ENCODE assay signal across 9 mouse cellular contexts in the genomic region with DNA sequence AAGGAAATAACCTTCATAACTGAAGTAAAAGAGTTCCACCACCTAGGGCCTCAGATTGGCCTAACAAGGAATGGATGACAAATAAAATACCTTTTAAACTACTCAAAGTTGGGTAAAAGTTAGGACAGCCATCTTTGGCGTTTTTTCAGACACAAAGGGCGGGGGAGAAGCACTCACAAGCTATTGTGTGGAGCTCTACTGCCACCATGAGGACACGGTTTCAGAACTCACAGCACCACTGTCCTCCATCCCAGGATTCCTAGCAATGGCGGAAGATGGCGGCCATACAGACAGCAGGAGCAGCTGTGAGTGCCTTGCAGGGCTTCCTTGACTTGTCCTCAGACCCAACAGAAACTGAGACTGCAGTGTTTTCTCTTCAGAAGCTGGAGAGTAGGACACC.
DNase-seq lines count a peak whose midpoint lies in the region; ATAC-seq and TF ChIP-seq lines count a peak whose summit lies in the region.
"Had no signal": no experiment of that assay in that cellular context is flagged by ENCODE, and none has a peak within 500 bp of the region (broad histone marks: within the 10 kb centered on the region; RNA-seq: fewer than 3 reads in every experiment).

No protein-coding gene starts in this region.

- H3K27me3 ChIP-seq in CH12.LX (replicated peaks) = no peaks in the 10 kb centered on the region
- H3K27me3 ChIP-seq in hindbrain, embryonic 11.5 days (ENCODE audit: control insufficient read depth, insufficient read depth, low read length) = no peaks in the 10 kb centered on the region
- H3K27me3 ChIP-seq in liver, embryonic 13.5 days = no peaks in the 10 kb centered on the region
- H3K27me3 ChIP-seq in neural tube, embryonic 15.5 days (replicated peaks) = no peaks in the 10 kb centered on the region
- H3K27me3 ChIP-seq: limb, embryonic 12.5 days had no signal

- WGBS in hindbrain, embryonic 11.5 days = 66% methylated on average over 5 of the region's 5 CpGs
- WGBS in liver, embryonic 13.5 days (ENCODE audit: insufficient replicate concordance) = 49% methylated on average over 5 of the region's 5 CpGs
- WGBS in neural tube, embryonic 15.5 days = 52% methylated on average over 5 of the region's 5 CpGs

- TF ChIP-seq POLR2A in CH12.LX (IDR thresholded peaks at IDR 0.05; ENCODE audit: low read depth, low read length) = no peak
- TF ChIP-seq POLR2A in brain, embryonic 14.5 days (IDR thresholded peaks at IDR 0.05; ENCODE audit: borderline replicate concordance, extremely low read depth, insufficient read depth, insufficient read length, poor library complexity, severe bottlenecking) = no peak

- dilution Hi-C loops in CH12.LX (cut with MboI; ENCODE audit: extremely low pct_ligation_motif_present, extremely low pct_unique_long_range_greater_than_20kb, low sequenced_read_pairs) = no loop called here

- peak overlapping the region; percentile 63 for H3K27ac ChIP-seq in gastrocnemius, adult 2 months
- no peak overlapping the region for H3K27ac ChIP-seq in CH12.LX (ENCODE audit: insufficient read depth, low read depth)
- no peak overlapping the region for H3K27ac ChIP-seq in hindbrain, embryonic 11.5 days (ENCODE audit: low read depth, low read length)
- no peak overlapping the region for H3K27ac ChIP-seq in liver, embryonic 13.5 days
- H3K27ac ChIP-seq in neural tube, embryonic 15.5 days (replicated peaks) = no peak overlapping the region
- H3K27ac ChIP-seq: limb, embryonic 12.5 days had no signal

- no peaks in the 10 kb centered on the region for H3K79me2 ChIP-seq in CH12.LX (replicated peaks; ENCODE audit: control insufficient read depth, extremely low read depth, insufficient read depth, poor library complexity, severe bottlenecking)

- ATAC-seq in hindbrain, embryonic 11.5 days (ENCODE audit: low FRiP score) = no peak
- no peak for ATAC-seq in liver, embryonic 13.5 days (ENCODE audit: low read depth)
- no peak for ATAC-seq in neural tube, embryonic 15.5 days (ENCODE audit: low FRiP score)
- no peak for ATAC-seq in erythroid progenitor cell, adult 5-6 weeks (replicated peaks; ENCODE audit: low FRiP score, poor library complexity, severe bottlenecking)

- no peak for DNase-seq in gastrocnemius, adult 2 months
- DNase-seq in gastrocnemius, postnatal 10 days = no peak
- DNase-seq in CH12.LX (ENCODE audit: extremely low read depth) = no peak
- DNase-seq in brain, embryonic 14.5 days (ENCODE audit: low read depth) = peak; percentile 70
- peak; percentile 68 for DNase-seq in hindbrain, embryonic 11.5 days (ENCODE audit: low spot score)
- DNase-seq in liver, embryonic 13.5 days = peak; percentile 24

- peaks cover 36 to 43% of the 10 kb centered on the region in 2 experiments for H3K36me3 ChIP-seq in CH12.LX (replicated peaks in 1 of 2; ENCODE audit: control insufficient read depth in 1 of 2, insufficient read depth in 1 of 2, low read length in 1 of 2)
- 0 out of 2 replicates have a peak, but pooled peaks cover 2% of the 10 kb centered on the region for H3K36me3 ChIP-seq in hindbrain, embryonic 11.5 days (ENCODE audit: control insufficient read depth, insufficient read depth, low read length)
- peaks cover 5% of the 10 kb centered on the region; the same call in 1 of the 2 replicates for H3K36me3 ChIP-seq in liver, embryonic 13.5 days
- no peaks in the 10 kb centered on the region for H3K36me3 ChIP-seq in neural tube, embryonic 15.5 days

- TF ChIP-seq EP300 in CH12.LX (IDR thresholded peaks at IDR 0.05; ENCODE audit: low read length) = no peak

- peak overlapping the region; percentile 64 for H3K4me3 ChIP-seq in gastrocnemius, adult 2 months
- no peak overlapping the region for H3K4me3 ChIP-seq in CH12.LX (replicated peaks in 1 of 3; ENCODE audit: low read depth in 2 of 3, low read length in 2 of 3, poor library complexity in 1 of 3)
- H3K4me3 ChIP-seq in hindbrain, embryonic 11.5 days (ENCODE audit: low read depth, low read length) = no peak overlapping the region
- H3K4me3 ChIP-seq in liver, embryonic 13.5 days (replicated peaks) = peak overlapping the region; percentile 12; the same call in 1 of the 2 replicates
- no peak overlapping the region for H3K4me3 ChIP-seq in neural tube, embryonic 15.5 days (replicated peaks)
- H3K4me3 ChIP-seq: limb, embryonic 12.5 days had no signal

- H3K9me3 ChIP-seq in CH12.LX (replicated peaks; ENCODE audit: low read length) = no peaks in the 10 kb centered on the region
- H3K9me3 ChIP-seq in hindbrain, embryonic 11.5 days (ENCODE audit: control insufficient read depth, low read length) = no peaks in the 10 kb centered on the region
- no peaks in the 10 kb centered on the region for H3K9me3 ChIP-seq in liver, embryonic 13.5 days (replicated peaks)
- H3K9me3 ChIP-seq in neural tube, embryonic 15.5 days (replicated peaks) = no peaks in the 10 kb centered on the region
- H3K9me3 ChIP-seq: limb, embryonic 12.5 days had no signal

- no peaks in the 10 kb centered on the region for H3K4me1 ChIP-seq in CH12.LX (ENCODE audit: control insufficient read depth in 1 of 2, insufficient read depth in 2 of 2)
- no peaks in the 10 kb centered on the region for H3K4me1 ChIP-seq in hindbrain, embryonic 11.5 days (replicated peaks; ENCODE audit: control insufficient read depth, insufficient read depth, low read length)
- H3K4me1 ChIP-seq in liver, embryonic 13.5 days (replicated peaks) = no peaks in the 10 kb centered on the region
- H3K4me1 ChIP-seq in neural tube, embryonic 15.5 days = no peaks in the 10 kb centered on the region
- H3K4me1 ChIP-seq: limb, embryonic 12.5 days had no signal

- no peak overlapping the region for H3K4me2 ChIP-seq in CH12.LX (ENCODE audit: insufficient read depth, low read depth, poor library complexity, severe bottlenecking)
- H3K4me2 ChIP-seq in hindbrain, embryonic 11.5 days (replicated peaks; ENCODE audit: low read depth, low read length) = no peak overlapping the region
- no peak overlapping the region; the same call in 1 of the 2 replicates for H3K4me2 ChIP-seq in liver, embryonic 13.5 days
- H3K4me2 ChIP-seq in neural tube, embryonic 15.5 days = peak overlapping the region; percentile 26
- H3K4me2 ChIP-seq: limb, embryonic 12.5 days had no signal

- in situ Hi-C loops in CH12.LX (cut with MboI; ENCODE audit: low pct_ligation_motif_present, low pct_unique_long_range_greater_than_20kb, low sequenced_read_pairs) = no loop called here

- TF ChIP-seq CTCF in gastrocnemius, adult 2 months (IDR thresholded peaks at IDR 0.05) = peak; percentile 67
- TF ChIP-seq CTCF in CH12.LX (conservative IDR thresholded peaks at IDR 0.05 in 1 of 2, IDR thresholded peaks at IDR 0.05 in 1 of 2; ENCODE audit: low read depth in 2 of 2, low read length in 2 of 2) = no peak
- peak; percentile 54; the same call in 1 of the 2 replicates for TF ChIP-seq CTCF in brain, embryonic 14.5 days (IDR thresholded peaks at IDR 0.05; ENCODE audit: borderline replicate concordance, extremely low read depth, insufficient read depth, insufficient read length)

- TF ChIP-seq RAD21 in CH12.LX (IDR thresholded peaks at IDR 0.05; ENCODE audit: low read depth, low read length) = no peak

- intact Hi-C loops in gastrocnemius, adult 2 months (cut with DNase I) = no loop called here

- no peak overlapping the region for H3K9ac ChIP-seq in CH12.LX (ENCODE audit: insufficient read depth, low read depth)
- H3K9ac ChIP-seq in hindbrain, embryonic 11.5 days (ENCODE audit: low read depth, low read length) = no peak overlapping the region
- no peak overlapping the region for H3K9ac ChIP-seq in liver, embryonic 13.5 days
- no peak overlapping the region for H3K9ac ChIP-seq in neural tube, embryonic 15.5 days (replicated peaks)
- H3K9ac ChIP-seq: limb, embryonic 12.5 days had no signal

TF ChIP-seq in CH12.LX, 34 proteins besides CTCF, POLR2A, EP300 and RAD21:
- no peak for TF ChIP-seq CHD1 (IDR thresholded peaks at IDR 0.05; ENCODE audit: low read depth, low read length)
- TF ChIP-seq ZNF384 (IDR thresholded peaks at IDR 0.05; ENCODE audit: low read depth, low read length) = peak; percentile 86
- TF ChIP-seq KAT2A (IDR thresholded peaks at IDR 0.05; ENCODE audit: insufficient replicate concordance, low read length) = no peak
- TF ChIP-seq POLR2AphosphoS2 (IDR thresholded peaks at IDR 0.05; ENCODE audit: low read depth, low read length) = no peak
- TF ChIP-seq ETS1 (conservative IDR thresholded peaks at IDR 0.05; ENCODE audit: low read depth, low read length) = no peak
- no peak for TF ChIP-seq NRF1 (IDR thresholded peaks at IDR 0.05; ENCODE audit: low read depth, low read length)

Comparison
In these comparisons a context has a peak if more than half of its experiments do, and no peak if none do; other contexts are left out.
1. DNase-seq: peak in brain, embryonic 14.5 days (single experiment), hindbrain, embryonic 11.5 days (single experiment) and liver, embryonic 13.5 days (single experiment); none in gastrocnemius, adult 2 months (single experiment), gastrocnemius, postnatal 10 days (single experiment) and CH12.LX (single experiment).
2. H3K4me3 ChIP-seq: peak in gastrocnemius, adult 2 months (single experiment) and liver, embryonic 13.5 days (single experiment); none in CH12.LX (0 of 3), hindbrain, embryonic 11.5 days (single experiment) and neural tube, embryonic 15.5 days (single experiment).
3. CTCF ChIP-seq: peak in gastrocnemius, adult 2 months (single experiment) and brain, embryonic 14.5 days (single experiment); none in CH12.LX (0 of 2).